Mouse (Mus musculus): ENCODE results near the gene Rpap1. TPM values are rescaled to one million over a fixed set of nuclear protein-coding genes. Genes with fewer than 3 reads are reported as not detected.
"Not testable (repeated sequence)": the region's sequence is repeated elsewhere in the genome, so short reads cannot be mapped to it uniquely, and the experiment has no call there.

Gene Rpap1
- polyA plus RNA-seq, 1 experiment from 2014 or later: 28.2 TPM

- ATAC-seq (ENCODE audit: low read depth): no peak
- H3K4me1 ChIP-seq (replicated peaks; ENCODE audit: control insufficient read depth, insufficient read depth, low read length): no peaks in the 10 kb centered on the region
- no peak overlapping the region for H3K4me3 ChIP-seq (ENCODE audit: low read length)
- peaks cover 43% of the 10 kb centered on the region for H3K36me3 ChIP-seq (ENCODE audit: control insufficient read depth, insufficient read depth, low read length)
- no peak overlapping the region for H3K27ac ChIP-seq (ENCODE audit: low read length)
- no peak overlapping the region for H3K4me2 ChIP-seq (ENCODE audit: low read depth, low read length)
- no peaks in the 10 kb centered on the region for H3K27me3 ChIP-seq (ENCODE audit: control insufficient read depth, insufficient read depth, low read depth, low read length)
- H3K9ac ChIP-seq (ENCODE audit: low read length): no peak overlapping the region
- WGBS: 88% methylated on average over 3 of the region's 3 CpGs
- no peaks in the 10 kb centered on the region for H3K9me3 ChIP-seq (ENCODE audit: control insufficient read depth, low read length)
Measured at GRCm38 (mm10) chr2:119727762-119728416, 59.4 kb downstream of the Rpap1 start.

- H3K27ac ChIP-seq (ENCODE audit: low read length): no peak overlapping the region
- ATAC-seq (ENCODE audit: low read depth): no peak
- H3K9ac ChIP-seq (ENCODE audit: low read length): no peak overlapping the region
- no peak overlapping the region for H3K4me3 ChIP-seq (ENCODE audit: low read length)
- no peaks in the 10 kb centered on the region for H3K27me3 ChIP-seq (ENCODE audit: control insufficient read depth, insufficient read depth, low read depth, low read length)
- H3K9me3 ChIP-seq (ENCODE audit: control insufficient read depth, low read length): no peaks in the 10 kb centered on the region
- H3K36me3 ChIP-seq (ENCODE audit: control insufficient read depth, insufficient read depth, low read length): peaks cover 37% of the 10 kb centered on the region
- no peak overlapping the region for H3K4me2 ChIP-seq (ENCODE audit: low read depth, low read length)
- H3K4me1 ChIP-seq (replicated peaks; ENCODE audit: control insufficient read depth, insufficient read depth, low read length): no peaks in the 10 kb centered on the region
- 95% methylated on average over 8 of the region's 8 CpGs for WGBS
Measured at GRCm38 (mm10) chr2:119721070-119721469, 66.3 kb downstream of the Rpap1 start.

DNA sequence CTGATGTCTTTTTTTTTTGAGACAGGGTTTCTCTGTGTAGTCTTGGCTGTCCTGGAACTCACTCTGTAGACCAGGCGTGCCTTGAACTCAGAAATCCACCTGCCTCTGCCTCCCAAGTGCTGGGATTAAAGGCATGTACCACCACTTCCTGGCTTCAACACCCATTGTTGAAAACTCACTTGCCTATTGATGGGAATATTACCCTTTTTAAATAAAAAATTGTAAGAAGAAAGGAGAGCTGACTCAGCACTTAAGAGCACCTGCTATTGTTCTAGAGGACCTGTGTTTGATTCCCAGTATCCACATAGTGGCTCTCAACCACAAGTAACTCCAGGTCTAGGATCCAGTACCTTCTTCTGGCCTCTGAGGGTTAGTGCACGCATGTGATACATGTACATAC, 71.5 kb downstream of the Rpap1 start:
- not testable (repeated sequence) for ATAC-seq (ENCODE audit: low read depth); H3K27me3 ChIP-seq (ENCODE audit: control insufficient read depth, insufficient read depth, low read depth, low read length); H3K4me3 ChIP-seq (ENCODE audit: low read length); H3K27ac ChIP-seq (ENCODE audit: low read length); H3K4me2 ChIP-seq (ENCODE audit: low read depth, low read length); H3K4me1 ChIP-seq (replicated peaks; ENCODE audit: control insufficient read depth, insufficient read depth, low read length); H3K9me3 ChIP-seq (ENCODE audit: control insufficient read depth, low read length); H3K9ac ChIP-seq (ENCODE audit: low read length)
- peaks cover 20% of the 10 kb centered on the region for H3K36me3 ChIP-seq (ENCODE audit: control insufficient read depth, insufficient read depth, low read length)
- 85% methylated on average over 2 of the region's 2 CpGs for WGBS

Other genes starting within 250 kb of the Rpap1 start
- gene Exd1, start 239.9 kb downstream of the Rpap1 start, polyA plus RNA-seq (2015; fragmentation: Nextera tagmentation; extraction: Ambion mirVana): 0.20 and 0.64 TPM in 2 replicates
- 61.0 and 66.9 TPM in 2 replicates for gene Chp1, start 239.8 kb downstream of the Rpap1 start, polyA plus RNA-seq (2015; fragmentation: Nextera tagmentation; extraction: Ambion mirVana)
- 81.3 and 93.7 TPM in 2 replicates for gene Nusap1, start 169.2 kb downstream of the Rpap1 start, polyA plus RNA-seq (2015; fragmentation: Nextera tagmentation; extraction: Ambion mirVana)
- gene Oip5, start 169.1 kb downstream of the Rpap1 start, polyA plus RNA-seq (2015; fragmentation: Nextera tagmentation; extraction: Ambion mirVana): 27.8 and 29.1 TPM in 2 replicates
- 41.4 and 41.6 TPM in 2 replicates for gene Ndufaf1, start 124.7 kb downstream of the Rpap1 start, polyA plus RNA-seq (2015; fragmentation: Nextera tagmentation; extraction: Ambion mirVana)
- gene Rtf1, start 112.5 kb downstream of the Rpap1 start, polyA plus RNA-seq (2015; fragmentation: Nextera tagmentation; extraction: Ambion mirVana): 35.4 and 39.9 TPM in 2 replicates
- gene Itpka, start 45.2 kb downstream of the Rpap1 start, polyA plus RNA-seq (2015; fragmentation: Nextera tagmentation; extraction: Ambion mirVana): 3.0 and 3.6 TPM in 2 replicates
- gene Ltk, start 27.1 kb downstream of the Rpap1 start, polyA plus RNA-seq (2015; fragmentation: Nextera tagmentation; extraction: Ambion mirVana): 1.3 and 1.5 TPM in 2 replicates
- 17.0 and 20.1 TPM in 2 replicates for gene Tyro3, start 10.2 kb upstream of the Rpap1 start, polyA plus RNA-seq (2015; fragmentation: Nextera tagmentation; extraction: Ambion mirVana)
- 21.9 and 25.4 TPM in 2 replicates for gene Mga, start 109.7 kb upstream of the Rpap1 start, polyA plus RNA-seq (2015; fragmentation: Nextera tagmentation; extraction: Ambion mirVana)
- 3.4 and 3.5 TPM in 2 replicates for gene Mapkbp1, start 185.2 kb upstream of the Rpap1 start, polyA plus RNA-seq (2015; fragmentation: Nextera tagmentation; extraction: Ambion mirVana)
- gene Jmjd7, start 239.9 kb upstream of the Rpap1 start, polyA plus RNA-seq (2015; fragmentation: Nextera tagmentation; extraction: Ambion mirVana): 21.2 and 22.9 TPM in 2 replicates
- gene Gm28042, start 240.0 kb upstream of the Rpap1 start, polyA plus RNA-seq (2015; fragmentation: Nextera tagmentation; extraction: Ambion mirVana): 2.3 and 4.3 TPM in 2 replicates
- gene Pla2g4b, start 245.9 kb upstream of the Rpap1 start, polyA plus RNA-seq (2015; fragmentation: Nextera tagmentation; extraction: Ambion mirVana): 1.1 and 1.4 TPM in 2 replicates